Mouse (Mus musculus) CH12.LX (cell line): ENCODE data around the gene Nol9. TPM values are rescaled to one million over a fixed set of nuclear protein-coding genes. Genes with fewer than 3 reads are reported as not detected.

ENCODE experiments used
- DNase-seq: peaks from one replicate; pipeline ENCODE4 v3.0.0-alpha.2; 2013; ENCODE audit errors: extremely low read depth
- H3K27ac ChIP-seq: 2 replicates; pipeline ENCODE4 v1.5.1; 2012; ENCODE audit warnings: low read depth, mild to moderate bottlenecking, control low read depth, moderate library complexity; ENCODE audit not compliant: insufficient read depth
- H3K27me3 ChIP-seq: replicated peaks from 2 replicates; pipeline ENCODE3; 2012; ENCODE audit warnings: inconsistent platforms
- H3K36me3 ChIP-seq, 2 experiments: replicated peaks in 1 of 2; 2 replicates each; pipeline versions ENCODE3 to v1.6.1; 2012; ENCODE audit warnings: inconsistent platforms in 1 of 2, low read length in 1 of 2, mild to moderate bottlenecking in 1 of 2, mixed read lengths in 1 of 2, moderate library complexity in 1 of 2; ENCODE audit not compliant: control insufficient read depth in 1 of 2, insufficient read depth in 1 of 2
- H3K4me1 ChIP-seq, 2 experiments: 2 replicates each; pipeline ENCODE4 v1.6.1; 2012; ENCODE audit warnings: inconsistent platforms in 1 of 2, moderate library complexity in 1 of 2; ENCODE audit not compliant: insufficient read depth in 2 of 2, control insufficient read depth in 1 of 2
- H3K4me2 ChIP-seq: 2 replicates; pipeline ENCODE4 v1.6.1; 2012; ENCODE audit warnings: low read depth, mild to moderate bottlenecking, control low read depth; ENCODE audit not compliant: poor library complexity, insufficient read depth, severe bottlenecking
- H3K4me3 ChIP-seq, 3 experiments: fragments of 150-350 bp in 1 of 3; sonication (generic) in 1 of 3; replicated peaks in 1 of 3; 2 replicates each; pipeline versions ENCODE3 to v1.5.1; 2011 to 2012; ENCODE audit warnings: low read depth in 2 of 3, low read length in 2 of 3, mild to moderate bottlenecking in 2 of 3, moderate library complexity in 2 of 3, control low read depth in 1 of 3, improper control_type of control experiment in 1 of 3, inconsistent platforms in 1 of 3, mixed read lengths in 1 of 3; ENCODE audit not compliant: poor library complexity in 1 of 3
- H3K79me2 ChIP-seq: replicated peaks from 2 replicates; pipeline ENCODE4 v1.6.1; 2012; ENCODE audit warnings: mild to moderate bottlenecking, moderate library complexity; ENCODE audit not compliant: control insufficient read depth, poor library complexity, insufficient read depth, severe bottlenecking; ENCODE audit errors: extremely low read depth
- H3K9ac ChIP-seq: 2 replicates; pipeline ENCODE4 v1.6.1; 2012; ENCODE audit warnings: low read depth, mild to moderate bottlenecking, control low read depth, moderate library complexity; ENCODE audit not compliant: insufficient read depth
- H3K9me3 ChIP-seq: replicated peaks from 2 replicates; pipeline ENCODE3; 2012; ENCODE audit warnings: low read length, inconsistent platforms, mixed read lengths
- BHLHE40 ChIP-seq: IDR thresholded peaks from 2 replicates; pipeline ENCODE4 v1.6.1; 2011; ENCODE audit warnings: mild to moderate bottlenecking, low read depth, low read length, improper control_type of control experiment
- CTCF ChIP-seq, 2 experiments: IDR thresholded peaks in 1 of 2; conservative IDR thresholded peaks in 1 of 2; 2 replicates each; pipeline ENCODE4 v1.5.1; 2011 to 2012; ENCODE audit warnings: low read depth in 2 of 2, low read length in 2 of 2, improper control_type of control experiment in 1 of 2, inconsistent platforms in 1 of 2, mild to moderate bottlenecking in 1 of 2, moderate library complexity in 1 of 2
- E2F4 ChIP-seq: IDR thresholded peaks from 2 replicates; pipeline ENCODE4 v1.6.1; 2011; ENCODE audit warnings: low read depth, low read length, improper control_type of control experiment; ENCODE audit not compliant: insufficient replicate concordance
- ELF1 ChIP-seq: IDR thresholded peaks from 2 replicates; pipeline ENCODE4 v1.6.1; 2014; ENCODE audit warnings: low read depth, mild to moderate bottlenecking, inconsistent platforms, low read length, improper control_type of control experiment
- EP300 ChIP-seq: IDR thresholded peaks from 2 replicates; pipeline ENCODE4 v1.6.1; 2011; ENCODE audit warnings: low read length, improper control_type of control experiment
- ETS1 ChIP-seq: conservative IDR thresholded peaks from 2 replicates; pipeline ENCODE4 v1.6.1; 2012; ENCODE audit warnings: low read depth, mild to moderate bottlenecking, inconsistent platforms, low read length, improper control_type of control experiment, moderate library complexity
- GABPA ChIP-seq: IDR thresholded peaks from 2 replicates; pipeline ENCODE4 v1.6.1; 2012; ENCODE audit warnings: low read depth, low read length, improper control_type of control experiment, inconsistent platforms; ENCODE audit not compliant: insufficient replicate concordance
- HCFC1 ChIP-seq: IDR thresholded peaks from 2 replicates; pipeline ENCODE4 v1.6.1; 2012; ENCODE audit warnings: low read depth, mild to moderate bottlenecking, inconsistent platforms, low read length, improper control_type of control experiment
- IRF4 ChIP-seq: IDR thresholded peaks from 2 replicates; pipeline ENCODE4 v1.6.1; 2014; ENCODE audit warnings: low read depth, mild to moderate bottlenecking, inconsistent platforms, low read length, improper control_type of control experiment
- JUN ChIP-seq: IDR thresholded peaks from 2 replicates; pipeline ENCODE4 v1.6.1; 2011; ENCODE audit warnings: low read depth, mild to moderate bottlenecking, low read length, improper control_type of control experiment, moderate library complexity; ENCODE audit not compliant: insufficient read depth
- KAT2A ChIP-seq: IDR thresholded peaks from 2 replicates; pipeline ENCODE4 v1.6.1; 2012; ENCODE audit warnings: low read length, improper control_type of control experiment, inconsistent platforms; ENCODE audit not compliant: insufficient replicate concordance
- MAZ ChIP-seq: IDR thresholded peaks from 2 replicates; pipeline ENCODE4 v1.6.1; 2012; ENCODE audit warnings: low read depth, mild to moderate bottlenecking, inconsistent platforms, low read length, improper control_type of control experiment, moderate library complexity
- MXI1 ChIP-seq: IDR thresholded peaks from 2 replicates; pipeline ENCODE4 v1.6.1; 2011; ENCODE audit warnings: mild to moderate bottlenecking, low read depth, low read length, improper control_type of control experiment
- PAX5 ChIP-seq: IDR thresholded peaks from 2 replicates; pipeline ENCODE4 v1.6.1; 2012; ENCODE audit warnings: low read length, inconsistent platforms, mixed read lengths
- POLR2A ChIP-seq: IDR thresholded peaks from 2 replicates; pipeline ENCODE4 v1.6.1; 2011; ENCODE audit warnings: low read depth, mild to moderate bottlenecking, improper control_type of control experiment, low read length
- RCOR1 ChIP-seq: conservative IDR thresholded peaks from 2 replicates; pipeline ENCODE4 v1.6.1; 2012; ENCODE audit warnings: low read depth, mild to moderate bottlenecking, inconsistent platforms, low read length, improper control_type of control experiment
- SIN3A ChIP-seq: IDR thresholded peaks from 2 replicates; pipeline ENCODE4 v1.6.1; 2012; ENCODE audit warnings: low read length, improper control_type of control experiment, inconsistent platforms
- SMC3 ChIP-seq: IDR thresholded peaks from 2 replicates; pipeline ENCODE4 v1.6.1; 2011; ENCODE audit warnings: low read depth, low read length, improper control_type of control experiment
- TCF12 ChIP-seq: IDR thresholded peaks from 2 replicates; pipeline ENCODE4 v1.6.1; 2014; ENCODE audit warnings: low read depth, mild to moderate bottlenecking, inconsistent platforms, low read length, improper control_type of control experiment
- USF2 ChIP-seq: conservative IDR thresholded peaks from 2 replicates; pipeline ENCODE4 v1.6.1; 2011; ENCODE audit warnings: low read depth, low read length, improper control_type of control experiment
- ZC3H11A ChIP-seq: IDR thresholded peaks from 2 replicates; pipeline ENCODE4 v1.6.1; 2012; ENCODE audit warnings: low read depth, mild to moderate bottlenecking, inconsistent platforms, low read length, improper control_type of control experiment
- ZKSCAN1 ChIP-seq: IDR thresholded peaks from 2 replicates; pipeline ENCODE4 v1.6.1; 2012; ENCODE audit warnings: low read depth, inconsistent platforms, low read length, improper control_type of control experiment, borderline replicate concordance
- ZMIZ1 ChIP-seq: IDR thresholded peaks from 2 replicates; pipeline ENCODE4 v1.6.1; 2012; ENCODE audit warnings: low read depth, mild to moderate bottlenecking, inconsistent platforms, low read length, improper control_type of control experiment
- dilution Hi-C: fragments of 300-500 bp; cut with MboI; formaldehyde crosslinking; loops from 2 replicates; pipeline ENCODE4 v1.14.3; 2020; ENCODE audit warnings: low sequenced_read_pairs; ENCODE audit not compliant: extremely low pct_unique_long_range_greater_than_20kb, extremely low pct_ligation_motif_present
- in situ Hi-C: fragments of 300-500 bp; cut with MboI; formaldehyde crosslinking; loops from 3 replicates; pipeline ENCODE4 v1.14.3; 2019; ENCODE audit warnings: low sequenced_read_pairs, low pct_ligation_motif_present, low pct_unique_long_range_greater_than_20kb, mixed read lengths
- polyA plus RNA-seq: library from polyadenylated mRNA; unstranded; fragments of >175 nt; gene quantifications from 2 replicates; pipeline ENCODE4 v1.2.1, GENCODE M21; 2012; ENCODE audit warnings: low read depth; ENCODE audit not compliant: insufficient read length
- total RNA-seq, 2 experiments: library from RNA; depleted of rRNA; stranded (reverse); fragments of 300-350 nt in 1 of 2; fragments of >200 nt in 1 of 2; gene quantifications; 2 replicates each; pipeline ENCODE4 v1.2.3; 2012 to 2014

Nol9 gene
- total and polyA plus RNA-seq, 3 experiments: 44.7 to 60.5 (median 44.8) TPM

- no peaks in the 10 kb centered on the region for H3K27me3 ChIP-seq
- peaks cover 4 to 7% of the 10 kb centered on the region in 2 experiments; a peak in 3 of 4 replicates for H3K4me1 ChIP-seq
- no peak for DNase-seq
- H3K27ac ChIP-seq: no peak overlapping the region
- no peak overlapping the region for H3K9ac ChIP-seq
- TF ChIP-seq RCOR1 (no peak), ETS1 (no peak), IRF4 (no peak), E2F4 (no peak), HCFC1 (no peak), ZMIZ1 (no peak), MXI1 (no peak), ZC3H11A (no peak), PAX5 (no peak), CTCF (conservative IDR thresholded peaks at IDR 0.05 in 1 of 2, IDR thresholded peaks at IDR 0.05 in 1 of 2; ENCODE audit: low read depth in 2 of 2, low read length in 2 of 2) (no peak), ELF1 (no peak), ZKSCAN1 (no peak), GABPA (no peak), JUN (no peak), USF2 (no peak), POLR2A (no peak)
- no peaks in the 10 kb centered on the region for H3K9me3 ChIP-seq
- no peak overlapping the region for H3K4me2 ChIP-seq
- no peak overlapping the region for H3K4me3 ChIP-seq
- peaks cover 0 to 7% of the 10 kb centered on the region in 2 experiments for H3K36me3 ChIP-seq
- H3K79me2 ChIP-seq: no peaks in the 10 kb centered on the region
- dilution Hi-C loops: no loop called here
- in situ Hi-C loops: no loop called here
Measured at GRCm38 (mm10) chr4:152068166-152068724, 29.1 kb downstream of the Nol9 start.

DNA sequence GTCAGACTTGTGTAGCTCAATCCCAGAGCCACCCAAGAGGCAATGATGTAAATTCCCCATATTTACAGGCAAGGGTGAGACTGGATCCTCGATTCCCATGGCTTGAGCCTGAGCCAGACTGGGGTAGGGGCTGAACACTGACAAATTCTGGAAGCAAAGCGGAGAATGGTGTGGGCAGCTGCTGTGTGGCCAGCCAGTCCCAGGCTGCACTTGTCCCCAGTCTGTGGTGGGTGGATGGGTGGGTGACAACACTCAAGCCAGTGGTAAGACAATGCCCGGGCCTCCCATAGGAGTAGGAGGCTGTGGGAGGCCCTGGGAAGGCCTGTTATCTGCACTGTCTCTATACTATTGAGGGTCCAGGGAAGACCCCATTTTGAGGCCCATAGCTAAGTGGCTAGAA is 30.1 kb downstream of the Nol9 start:
- H3K79me2 ChIP-seq: no peaks in the 10 kb centered on the region
- dilution Hi-C loops (no loop called here), in situ Hi-C loops (no loop called here)
- peaks cover under 1% of the 10 kb centered on the region for H3K9me3 ChIP-seq
- H3K4me1 ChIP-seq: peaks cover 4 to 7% of the 10 kb centered on the region in 2 experiments; a peak in 3 of 4 replicates
- no peak overlapping the region for H3K27ac ChIP-seq
- peaks cover 0 to 7% of the 10 kb centered on the region in 2 experiments for H3K36me3 ChIP-seq
- H3K27me3 ChIP-seq: no peaks in the 10 kb centered on the region
- TF ChIP-seq MAZ (no peak), ZMIZ1 (no peak), USF2 (no peak), RCOR1 (no peak), E2F4 (no peak), PAX5 (no peak), MXI1 (no peak), EP300 (no peak), HCFC1 (no peak), IRF4 (no peak), JUN (no peak), BHLHE40 (no peak), ELF1 (no peak), SIN3A (no peak), TCF12 (no peak), CTCF (conservative IDR thresholded peaks at IDR 0.05 in 1 of 2, IDR thresholded peaks at IDR 0.05 in 1 of 2; ENCODE audit: low read depth in 2 of 2, low read length in 2 of 2) (no peak), KAT2A (no peak), SMC3 (no peak)
- no peak overlapping the region for H3K9ac ChIP-seq
- H3K4me3 ChIP-seq: no peak overlapping the region
- no peak for DNase-seq
- no peak overlapping the region for H3K4me2 ChIP-seq
